Mouse (Mus musculus) left cerebral cortex, postnatal 14 days (tissue): ENCODE results near the gene Zfp345. TPM values are rescaled to one million over a fixed set of nuclear protein-coding genes. Genes with fewer than 3 reads are reported as not detected.
A peak's percentile ranks its signal among the peaks of the same experiment; 100 is the strongest.
"Not testable (repeated sequence)": the region's sequence is repeated elsewhere in the genome, so short reads cannot be mapped to it uniquely, and the experiment has no call there.

ENCODE experiments used
- DNase-seq, 2 experiments: peaks; one replicate each; pipeline ENCODE4 v3.0.0; 2021 to 2022; ENCODE audit warnings: low spot score in 2 of 2, mixed read lengths in 1 of 2
- intact Hi-C: fragments of 180-260 bp; cut with DNase I; formaldehyde crosslinking; loops from one replicate; pipeline ENCODE4 v1.15.1; 2025
- long read RNA-seq, 2 experiments: library from polyadenylated mRNA; stranded (forward); transcript quantifications; one replicate each; pipeline ENCODE4 v2.0.0; 2021
- total RNA-seq, 2 experiments: library from RNA; stranded (reverse); gene quantifications; 2 replicates each; pipeline ENCODE4 v1.2.3; 2021

Gene Zfp345
- under 1 TPM; 0.15 to 0.34 TPM for total RNA-seq
- long read RNA-seq, experiment 1, partial matches to known transcripts = 0 of 1 reads
- long read RNA-seq, experiment 1, other reads (novel, unspliced or antisense) = 0 of 1 reads
- long read RNA-seq, experiment 2 = 0 reads

- DNase-seq = peak in 1 of 2 experiments; percentile 4
- intact Hi-C loops = not testable (repeated sequence)
Observed at GRCm38 (mm10) chr2:150484939-150485778, at the start of gene Zfp345. Zfp345 (minus strand) TSS chr2:150485091.

GRCm38 (mm10) chr2:150525703-150526207 is 40.9 kb upstream of the Zfp345 start:
- DNase-seq = no peak
- intact Hi-C loops = no loop called here

GRCm38 (mm10) chr2:150512837-150513236 is 27.9 kb upstream of the Zfp345 start:
- no peak for DNase-seq
- intact Hi-C loops = no loop called here

GRCm38 (mm10) chr2:150500124-150500973 is 15.5 kb upstream of the Zfp345 start:
- intact Hi-C loops = not testable (repeated sequence)

GRCm38 (mm10) chr2:150493031-150493430 is 8.1 kb upstream of the Zfp345 start:
- intact Hi-C loops = no loop called here
- DNase-seq = no peak

More at GRCm38 (mm10) chr2:150500124-150500973, 15.5 kb upstream of the Zfp345 start:
- not testable (repeated sequence) for DNase-seq

GRCm38 (mm10) chr2:150451180-150451919 is 33.5 kb downstream of the Zfp345 start, which contains the start of gene Zfp442:
Zfp442 (minus strand) TSS chr2:150451486.
- DNase-seq = peak; percentile 45 to 62
- intact Hi-C loops = loop anchor here (5.0 kb wide), 1 partner anchor 314 kb away; the partner anchor contains the start of gene Zfp120

- intact Hi-C loops, DNase-seq: not testable (repeated sequence)
Observed at GRCm38 (mm10) chr2:150439084-150439483, 45.8 kb downstream of the Zfp345 start.

Other genes with a start within 250 kb of the Zfp345 start
- gene Gm21994, start 229.5 kb downstream of the Zfp345 start, total RNA-seq = 1 to 10 TPM; 7.0 to 8.6 TPM
- gene Gm14124, start 227.6 kb downstream of the Zfp345 start, total RNA-seq = under 1 TPM; 0.11 to 0.26 TPM
- 1 to 10 TPM in 1 of 2 experiments, not detected in 1; 2.5 TPM for gene Gm10130, start 161.4 kb downstream of the Zfp345 start, total RNA-seq
- 1 to 10 TPM; 6.7 to 8.2 TPM for gene 3300002I08Rik, start 122.3 kb downstream of the Zfp345 start, total RNA-seq
- 1 to 10 TPM; 5.5 to 5.8 TPM for gene Zfp442, start 33.6 kb downstream of the Zfp345 start, total RNA-seq
- gene Cst7, start 85.3 kb upstream of the Zfp345 start, total RNA-seq = not detected
- gene Apmap, start 123.5 kb upstream of the Zfp345 start, total RNA-seq = 10 to 100 TPM; 49.1 to 50.1 TPM
- gene Acss1, start 183.4 kb upstream of the Zfp345 start, total RNA-seq = 10 to 100 TPM; 17.1 to 17.5 TPM
- not detected for gene Vsx1, start 204.3 kb upstream of the Zfp345 start, total RNA-seq